Comparison of ENCODE assay signal across 20 mouse cellular contexts in genomic region chr16:74241534-74241933, GRCm38 (mm10).
"Had no signal": no experiment of that assay in that cellular context is flagged by ENCODE, and none has a peak within 500 bp of the region (broad histone marks: within the 10 kb centered on the region; RNA-seq: fewer than 3 reads in every experiment).

No protein-coding gene starts in this region.

- DNase-seq: cerebellum, adult 9-10 months; cerebellum, adult 9-11 months; cerebellum, postnatal 10 days; cerebellum, postnatal 14 days; cerebellum, postnatal 25 days; cerebellum, postnatal 36 days; embryo, embryonic 11 days; forebrain, postnatal 0 days; gastrocnemius, adult 2 months; gastrocnemius, postnatal 10 days; gastrocnemius, postnatal 14 days; gastrocnemius, postnatal 25 days; gastrocnemius, postnatal 36 days; heart, adult 11 months; heart, adult 18-20 months; heart, adult 2 months had no signal

- ATAC-seq: forebrain, embryonic 13.5 days; forebrain, embryonic 14.5 days; forebrain, embryonic 15.5 days; forebrain, embryonic 16.5 days; forebrain, postnatal 0 days had no signal
